Mouse (Mus musculus): ENCODE measurements around the gene Srp14. TPM values are rescaled to one million over a fixed set of nuclear protein-coding genes. Genes with fewer than 3 reads are reported as not detected.

Srp14 gene
- total RNA-seq (2023) = 10 to 100 TPM; 77.1 to 87.0 TPM

DNA sequence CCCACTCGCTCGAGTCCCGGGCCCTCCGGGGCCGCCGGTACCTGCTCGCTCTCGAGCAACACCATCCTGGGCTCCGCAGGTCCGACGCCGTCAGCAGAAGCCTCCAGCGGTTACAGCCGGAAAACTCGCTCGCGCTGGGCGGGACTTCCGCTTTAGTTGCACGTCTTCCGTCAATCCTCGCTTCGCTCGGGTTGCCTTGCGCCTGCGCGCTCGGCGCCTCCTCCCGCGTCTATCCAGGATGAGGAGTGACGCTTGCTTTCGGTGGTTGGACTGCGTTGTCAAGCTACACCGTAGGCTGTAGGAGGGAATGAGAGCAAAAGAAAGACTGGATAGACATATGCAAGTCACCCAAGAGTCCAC lies at the start of gene Srp14:
Gene Srp14 (minus strand): TSS at position 162 of the 360 bp plus-strand sequence.

Other genes with a start within 250 kb of the Srp14 start
- not detected for gene Fsip1, start 222.7 kb downstream of the Srp14 start, total RNA-seq (2023)
- not detected for gene Gpr176, start 106.3 kb downstream of the Srp14 start, total RNA-seq (2023)
- 1 to 10 TPM; 7.6 to 9.6 TPM for gene Eif2ak4, start 91.1 kb downstream of the Srp14 start, total RNA-seq (2023)
- gene Bmf, start 70.0 kb upstream of the Srp14 start, total RNA-seq (2023) = 10 to 100 TPM; 11.5 to 15.4 TPM
- gene Bub1b, start 118.5 kb upstream of the Srp14 start, total RNA-seq (2023) = 10 to 100 TPM; 46.1 to 54.8 TPM
- gene Pak6, start 183.6 kb upstream of the Srp14 start, total RNA-seq (2023) = not detected
- gene Ankrd63, start 224.3 kb upstream of the Srp14 start, total RNA-seq (2023) = 1 to 10 TPM; 1.1 TPM
- gene Plcb2, start 248.7 kb upstream of the Srp14 start, total RNA-seq (2023) = 100 to 1,000 TPM; 150 to 176 TPM